26 mouse cellular contexts compared by ENCODE assay signal in the genomic region with DNA sequence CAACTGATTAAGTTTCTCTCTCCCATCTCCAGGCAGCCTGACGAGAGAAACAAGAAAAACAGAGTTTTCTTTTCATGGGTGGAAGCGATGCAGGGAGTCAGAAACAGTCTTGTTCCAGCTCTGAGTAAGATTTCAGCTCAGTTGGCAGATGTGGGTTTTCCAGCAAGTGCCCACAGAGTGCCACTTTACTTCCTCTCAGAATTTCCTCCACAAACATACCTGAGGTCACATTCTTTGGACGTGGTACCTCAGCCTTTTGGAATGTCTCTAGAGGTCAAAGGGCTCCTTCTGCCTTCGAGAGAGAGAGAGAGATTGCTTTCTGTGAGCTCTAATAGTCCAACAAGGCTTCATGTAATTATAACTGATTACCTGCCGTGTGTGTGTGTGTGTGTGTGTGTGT.
DNase-seq lines count a peak whose midpoint lies in the region; ATAC-seq and TF ChIP-seq lines count a peak whose summit lies in the region.
"Had no signal": no experiment of that assay in that cellular context is flagged by ENCODE, and none has a peak within 500 bp of the region (broad histone marks: within the 10 kb centered on the region; RNA-seq: fewer than 3 reads in every experiment).

No protein-coding gene starts in this region.

- 0 out of 2 replicates have a peak overlapping the region, but pooled peaks have one; percentile 67 for H3K27ac ChIP-seq in heart, embryonic 10.5 days
- H3K27ac ChIP-seq in lung, postnatal 0 days (ENCODE audit: low read length): 0 out of 2 replicates have a peak overlapping the region, but pooled peaks have one; percentile 6
- H3K27ac ChIP-seq in hindbrain, embryonic 12.5 days: no peak overlapping the region
- H3K27ac ChIP-seq: embryonic facial prominence, embryonic 13.5 days; hindbrain, embryonic 14.5 days; liver, embryonic 15.5 days; midbrain, embryonic 15.5 days; neural tube, embryonic 15.5 days had no signal

- H3K9me3 ChIP-seq in heart, embryonic 10.5 days: no peaks in the 10 kb centered on the region
- no peaks in the 10 kb centered on the region for H3K9me3 ChIP-seq in lung, postnatal 0 days (ENCODE audit: low read length)
- H3K9me3 ChIP-seq in hindbrain, embryonic 12.5 days (replicated peaks): no peaks in the 10 kb centered on the region
- H3K9me3 ChIP-seq: embryonic facial prominence, embryonic 13.5 days; heart, embryonic 12.5 days; liver, embryonic 15.5 days; midbrain, embryonic 15.5 days; neural tube, embryonic 15.5 days had no signal

- H3K4me3 ChIP-seq in heart, embryonic 10.5 days: no peak overlapping the region
- H3K4me3 ChIP-seq in lung, postnatal 0 days (ENCODE audit: low read depth, low read length): no peak overlapping the region
- H3K4me3 ChIP-seq in hindbrain, embryonic 12.5 days: no peak overlapping the region
- H3K4me3 ChIP-seq: embryonic facial prominence, embryonic 13.5 days; heart, embryonic 12.5 days; liver, embryonic 15.5 days; midbrain, embryonic 15.5 days; neural tube, embryonic 15.5 days had no signal

- no peak for DNase-seq in heart, embryonic 10.5 days (ENCODE audit: low spot score)
- DNase-seq in heart, adult 18-20 months: no peak
- peak; percentile 35 for DNase-seq in 3134 (ENCODE audit: extremely low read depth, insufficient read length, low spot score)
- peak; percentile 31 for DNase-seq in induced T-regulatory cell, adult 2 months (ENCODE audit: low read depth)
- DNase-seq in lung, postnatal 0 days (ENCODE audit: low spot score): peak; percentile 90
- DNase-seq in urinary bladder, postnatal 10 days (ENCODE audit: low spot score): no peak
- no peak for DNase-seq in frontal cortex, adult 2 months (ENCODE audit: extremely low spot score in 1 of 2, low spot score in 1 of 2)
- DNase-seq: adrenal gland, adult 8-10 months; B cell, adult 2 months; cerebellum, adult 8-10 months; cerebellum, postnatal 25 days; gastrocnemius, postnatal 14 days; heart, postnatal 4 days; kidney, adult 2 months; kidney, postnatal 4 days; right cerebral cortex, postnatal 25 days; thymus, postnatal 25 days had no signal

- H3K4me1 ChIP-seq in heart, embryonic 10.5 days: peaks cover 52% of the 10 kb centered on the region
- no peaks in the 10 kb centered on the region; the same call in 1 of the 2 replicates for H3K4me1 ChIP-seq in lung, postnatal 0 days (ENCODE audit: insufficient read depth, low read depth, low read length)
- no peaks in the 10 kb centered on the region for H3K4me1 ChIP-seq in hindbrain, embryonic 12.5 days
- H3K4me1 ChIP-seq: midbrain, embryonic 15.5 days; neural tube, embryonic 15.5 days had no signal

- H3K36me3 ChIP-seq in heart, embryonic 10.5 days: no peaks in the 10 kb centered on the region
- H3K36me3 ChIP-seq in lung, postnatal 0 days (ENCODE audit: insufficient read depth, low read length): no peaks in the 10 kb centered on the region
- no peaks in the 10 kb centered on the region for H3K36me3 ChIP-seq in hindbrain, embryonic 12.5 days
- H3K36me3 ChIP-seq: embryonic facial prominence, embryonic 13.5 days; heart, embryonic 12.5 days; liver, embryonic 15.5 days; midbrain, embryonic 15.5 days; neural tube, embryonic 15.5 days had no signal

- no peaks in the 10 kb centered on the region for H3K27me3 ChIP-seq in heart, embryonic 10.5 days (ENCODE audit: insufficient read depth, poor library complexity, severe bottlenecking)
- no peaks in the 10 kb centered on the region for H3K27me3 ChIP-seq in lung, postnatal 0 days (replicated peaks; ENCODE audit: insufficient read depth, low read length)
- H3K27me3 ChIP-seq in hindbrain, embryonic 12.5 days: no peaks in the 10 kb centered on the region
- H3K27me3 ChIP-seq: embryonic facial prominence, embryonic 13.5 days; heart, embryonic 12.5 days; liver, embryonic 15.5 days; midbrain, embryonic 15.5 days; neural tube, embryonic 15.5 days had no signal

- TF ChIP-seq EP300 in lung, postnatal 0 days (IDR thresholded peaks at IDR 0.05): peak; percentile 92

- no peak overlapping the region for H3K4me2 ChIP-seq in lung, postnatal 0 days (replicated peaks; ENCODE audit: low read depth, low read length)
- H3K4me2 ChIP-seq in hindbrain, embryonic 12.5 days (replicated peaks): no peak overlapping the region
- H3K4me2 ChIP-seq: embryonic facial prominence, embryonic 13.5 days; heart, embryonic 12.5 days; hindbrain, embryonic 14.5 days; liver, embryonic 15.5 days; midbrain, embryonic 15.5 days; neural tube, embryonic 15.5 days had no signal

- no peak overlapping the region for H3K9ac ChIP-seq in lung, postnatal 0 days (replicated peaks; ENCODE audit: low read depth)
- no peak overlapping the region for H3K9ac ChIP-seq in hindbrain, embryonic 12.5 days
- H3K9ac ChIP-seq: embryonic facial prominence, embryonic 13.5 days; heart, embryonic 12.5 days; hindbrain, embryonic 14.5 days; liver, embryonic 15.5 days; midbrain, embryonic 15.5 days; neural tube, embryonic 15.5 days had no signal

- TF ChIP-seq CTCF in lung, postnatal 0 days (IDR thresholded peaks at IDR 0.05): no peak

- WGBS in heart, embryonic 10.5 days: 64% methylated on average over 5 of the region's 5 CpGs
- WGBS in lung, postnatal 0 days: 41% methylated on average over 5 of the region's 5 CpGs
- 69% methylated on average over 5 of the region's 5 CpGs for WGBS in hindbrain, embryonic 12.5 days

- ATAC-seq in lung, postnatal 0 days: peak; percentile 89
- ATAC-seq in hindbrain, embryonic 12.5 days (ENCODE audit: low FRiP score): no peak
- ATAC-seq: forebrain, embryonic 16.5 days; inflammation-experienced regulatory T-cells, adult 6 months; midbrain, embryonic 15.5 days had no signal

Comparison
In these comparisons a context has a peak if more than half of its experiments do, and no peak if none do; other contexts are left out.
1. DNase-seq: peak in 3134 (single experiment), induced T-regulatory cell, adult 2 months (single experiment) and lung, postnatal 0 days (single experiment); none in heart, embryonic 10.5 days (single experiment), heart, adult 18-20 months (0 of 2), urinary bladder, postnatal 10 days (single experiment) and frontal cortex, adult 2 months (0 of 2).